Mouse (Mus musculus) c-Kit-positive CD71-positive TER-119-negative erythroid progenitor cells, embryonic 14.5 days (primary cell): ENCODE data around the gene Rps15.

Experiments used
- DNase-seq: peaks from one replicate; pipeline ENCODE4 v3.0.0-alpha.2; 2013; ENCODE audit warnings: low read depth

Gene Rps15

GRCm38 (mm10) chr10:80341491-80342304, 49.4 kb downstream of the Rps15 start:
- no peak for DNase-seq

- no peak for DNase-seq
Observed at GRCm38 (mm10) chr10:80342305-80342748, 50.1 kb downstream of the Rps15 start.

- no peak for DNase-seq
Observed at GRCm38 (mm10) chr10:80342749-80343424, 50.6 kb downstream of the Rps15 start.

GRCm38 (mm10) chr10:80343425-80343895, 51.2 kb downstream of the Rps15 start:
- no peak for DNase-seq
